Mouse (Mus musculus): Measurements from ENCODE around the gene Prl7a2. TPM values are rescaled to one million over a fixed set of nuclear protein-coding genes. Genes with fewer than 3 reads are reported as not detected.

Prl7a2 gene
- not detected for total RNA-seq (2021)
- long read RNA-seq, experiment 1: 0 reads
- long read RNA-seq, experiment 2: 0 reads

DNA sequence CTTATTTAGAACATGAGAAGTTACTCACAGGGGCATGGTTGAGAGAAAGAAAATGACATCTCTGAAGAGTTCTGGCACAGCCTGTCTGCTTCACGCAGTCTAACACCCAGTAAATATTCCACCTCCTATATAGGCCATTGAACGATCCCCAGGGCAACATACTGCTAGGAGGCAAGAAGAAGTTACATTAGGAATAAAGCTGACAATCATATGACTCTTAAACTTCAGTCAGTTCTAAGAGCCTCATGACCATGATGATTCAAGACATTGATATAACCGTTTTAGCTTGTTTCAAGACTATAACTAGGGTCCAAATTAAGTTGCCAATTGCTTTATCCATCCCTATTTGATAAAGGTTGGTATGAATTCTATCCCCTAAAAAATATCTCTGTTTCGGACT is at the start of gene Prl7a2:
TSS of gene Prl7a2 (minus strand) at position 101 of the 400 bp plus-strand sequence.
- DNase-seq (ENCODE audit: low spot score): no peak

DNA sequence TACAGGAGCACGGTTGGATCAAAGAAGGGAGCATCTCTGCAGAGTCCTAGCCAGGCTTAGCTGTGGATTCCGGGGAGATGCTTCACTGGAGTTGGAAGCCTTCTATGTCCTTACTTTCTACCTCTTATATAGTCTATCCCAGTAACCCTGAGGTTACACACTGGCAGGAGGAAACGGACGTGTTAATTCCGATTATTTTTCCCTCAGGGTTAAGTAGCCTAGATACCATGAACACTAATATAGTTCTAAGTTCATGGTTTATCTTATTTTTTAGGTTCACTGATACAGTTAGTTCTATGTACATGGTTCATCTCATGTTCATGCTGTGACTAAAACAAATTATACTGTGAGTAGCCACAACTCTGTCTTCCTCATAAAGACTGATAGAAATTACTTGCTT is 48.8 kb upstream of the Prl7a2 start, which contains the start of gene Prl7d1:
TSS of gene Prl7d1 (minus strand) at position 101 of the 400 bp plus-strand sequence.
- DNase-seq (ENCODE audit: low spot score): no peak

DNA sequence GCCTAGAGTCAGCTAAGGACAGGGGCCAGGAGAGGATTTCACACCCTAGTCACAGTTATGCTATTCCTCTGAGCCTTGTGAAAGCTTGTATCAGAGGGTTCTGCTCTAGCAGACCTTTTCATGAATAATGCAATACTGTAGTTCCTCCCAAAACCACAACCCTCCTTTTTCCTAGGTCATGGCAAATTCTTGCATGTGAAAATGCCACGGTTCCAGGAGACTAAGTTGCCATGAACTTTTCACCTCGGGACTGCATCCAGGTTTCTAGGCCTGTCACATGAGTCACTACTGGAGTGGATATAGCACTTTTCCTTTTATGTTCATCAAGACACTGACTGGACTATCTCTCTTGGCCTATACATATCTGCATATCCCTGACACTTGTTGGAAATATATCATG is 38.7 kb upstream of the Prl7a2 start:
- DNase-seq (ENCODE audit: low spot score): no peak

DNA sequence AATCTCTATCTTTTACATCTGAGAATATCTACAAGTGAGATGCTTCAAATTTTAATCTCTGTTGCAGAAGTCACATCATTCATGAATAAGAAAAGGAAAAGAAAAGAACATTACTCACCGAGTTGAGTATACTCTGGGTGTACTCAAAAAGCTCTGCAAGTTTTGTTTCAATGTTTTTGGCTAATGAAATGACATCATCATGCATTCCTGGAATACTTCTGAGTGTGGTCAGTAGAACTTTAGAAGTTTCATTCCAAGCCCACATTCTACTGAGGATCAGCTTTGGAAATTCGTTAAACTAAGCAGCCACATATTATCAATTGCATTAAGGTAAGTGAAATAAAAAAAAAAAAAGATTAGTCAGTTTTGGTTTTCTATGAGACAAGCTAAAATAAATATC is 7.1 kb downstream of the Prl7a2 start:
- DNase-seq (ENCODE audit: low spot score): no peak

DNA sequence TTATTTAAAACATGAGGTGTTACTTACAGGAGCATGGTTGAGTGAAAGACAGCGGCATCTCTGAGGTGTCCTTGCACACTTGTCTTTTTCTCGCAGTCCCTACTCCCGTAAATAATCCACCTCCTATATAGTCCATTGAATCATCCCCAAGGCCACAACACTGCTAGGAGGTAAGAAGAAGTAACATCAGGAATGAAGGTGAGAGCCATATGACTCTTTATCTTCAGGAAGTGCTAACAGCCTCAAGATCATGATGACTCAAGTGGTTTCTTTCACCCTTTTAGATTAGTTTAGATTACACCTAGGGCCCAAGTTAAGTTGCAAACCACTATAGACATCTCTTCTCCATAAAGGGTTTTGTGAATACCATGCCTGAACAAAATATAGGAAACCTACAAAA is 25.4 kb downstream of the Prl7a2 start, which contains the start of gene Prl7a1:
TSS of gene Prl7a1 (minus strand) at position 101 of the 400 bp plus-strand sequence.
- DNase-seq (ENCODE audit: low spot score): no peak

DNA sequence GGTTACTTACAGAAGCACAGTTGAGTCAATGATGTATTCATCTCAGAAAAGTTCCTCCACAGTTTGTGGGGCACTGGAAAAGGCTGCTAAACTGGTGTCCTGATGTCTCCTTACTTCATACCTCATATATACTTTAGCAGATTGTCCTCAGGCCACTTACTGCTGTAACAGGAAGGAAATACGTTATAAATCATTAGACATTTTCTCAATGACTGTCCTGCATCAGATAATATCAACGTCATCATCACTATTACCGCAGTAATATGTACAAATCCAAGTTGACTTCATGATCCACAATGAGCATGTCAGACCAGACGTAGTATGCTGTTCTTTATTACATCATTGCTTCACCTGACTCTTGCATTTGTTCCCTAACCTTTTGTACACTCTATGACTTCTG is 57.4 kb downstream of the Prl7a2 start, which contains the start of gene Prl7b1:
TSS of gene Prl7b1 (minus strand) at position 101 of the 400 bp plus-strand sequence.
- DNase-seq (ENCODE audit: low spot score): no peak

Other genes with a start within 250 kb of the Prl7a2 start
- gene Prl8a6, start 229.3 kb downstream of the Prl7a2 start, total RNA-seq (2021): not detected
- not detected for gene Prl8a8, start 154.8 kb downstream of the Prl7a2 start, total RNA-seq (2021)
- not detected for gene Prl8a9, start 103.4 kb downstream of the Prl7a2 start, total RNA-seq (2021)
- gene Prl8a1, start 85.9 kb downstream of the Prl7a2 start, total RNA-seq (2021): not detected
- not detected for gene Prl7b1, start 57.5 kb downstream of the Prl7a2 start, total RNA-seq (2021)
- not detected for gene Prl7a1, start 25.5 kb downstream of the Prl7a2 start, total RNA-seq (2021)
- not detected for gene Prl7d1, start 48.7 kb upstream of the Prl7a2 start, total RNA-seq (2021)
- gene Prl7c1, start 112.8 kb upstream of the Prl7a2 start, total RNA-seq (2021): not detected
- gene Prl2a1, start 133.6 kb upstream of the Prl7a2 start, total RNA-seq (2021): not detected
- gene Prl2c1, start 181.3 kb upstream of the Prl7a2 start, total RNA-seq (2021): not detected